Mouse (Mus musculus): ENCODE measurements around the gene Tns3. TPM values are rescaled to one million over a fixed set of nuclear protein-coding genes. Genes with fewer than 3 reads are reported as not detected.

The Tns3 gene
- 14.5 and 26.5 TPM in 2 replicates for polyA plus RNA-seq (2021; fragmentation: Nextera tagmentation)
- long read RNA-seq, experiment 1, full-length matches to known transcripts = 1 of 12 reads
- long read RNA-seq, experiment 1, partial matches to known transcripts = 1 of 12 reads
- long read RNA-seq, experiment 1, other reads (novel, unspliced or antisense) = 10 of 12 reads
- long read RNA-seq, experiment 2, partial matches to known transcripts = 0 of 4 reads
- long read RNA-seq, experiment 2, other reads (novel, unspliced or antisense) = 4 of 4 reads

DNA sequence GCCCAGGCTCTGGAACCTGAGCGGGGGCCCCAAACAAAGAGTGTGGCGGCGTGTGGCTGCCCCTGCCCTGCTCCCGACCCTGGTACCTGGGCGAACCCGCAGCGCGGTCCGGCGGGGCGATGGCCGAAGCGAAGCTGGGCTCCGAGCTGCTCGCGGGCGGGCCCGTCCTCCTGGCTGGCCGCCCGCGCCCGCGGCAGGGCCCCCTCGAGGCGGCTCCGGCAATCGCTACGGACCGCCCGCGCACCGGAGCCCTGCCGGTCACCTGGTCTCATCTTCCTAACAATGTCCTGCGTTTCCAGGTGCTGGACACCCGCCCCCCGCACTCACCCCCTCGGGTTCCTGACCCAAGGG, at the start of gene Tns3:
Gene Tns3, minus strand, starts transcription at position 143 of the 351 bp plus-strand sequence.

